Mouse (Mus musculus): ENCODE measurements around the gene Nfx1.
"Not testable (repeated sequence)": the region's sequence is repeated elsewhere in the genome, so short reads cannot be mapped to it uniquely, and the experiment has no call there.

Nfx1 gene

DNA sequence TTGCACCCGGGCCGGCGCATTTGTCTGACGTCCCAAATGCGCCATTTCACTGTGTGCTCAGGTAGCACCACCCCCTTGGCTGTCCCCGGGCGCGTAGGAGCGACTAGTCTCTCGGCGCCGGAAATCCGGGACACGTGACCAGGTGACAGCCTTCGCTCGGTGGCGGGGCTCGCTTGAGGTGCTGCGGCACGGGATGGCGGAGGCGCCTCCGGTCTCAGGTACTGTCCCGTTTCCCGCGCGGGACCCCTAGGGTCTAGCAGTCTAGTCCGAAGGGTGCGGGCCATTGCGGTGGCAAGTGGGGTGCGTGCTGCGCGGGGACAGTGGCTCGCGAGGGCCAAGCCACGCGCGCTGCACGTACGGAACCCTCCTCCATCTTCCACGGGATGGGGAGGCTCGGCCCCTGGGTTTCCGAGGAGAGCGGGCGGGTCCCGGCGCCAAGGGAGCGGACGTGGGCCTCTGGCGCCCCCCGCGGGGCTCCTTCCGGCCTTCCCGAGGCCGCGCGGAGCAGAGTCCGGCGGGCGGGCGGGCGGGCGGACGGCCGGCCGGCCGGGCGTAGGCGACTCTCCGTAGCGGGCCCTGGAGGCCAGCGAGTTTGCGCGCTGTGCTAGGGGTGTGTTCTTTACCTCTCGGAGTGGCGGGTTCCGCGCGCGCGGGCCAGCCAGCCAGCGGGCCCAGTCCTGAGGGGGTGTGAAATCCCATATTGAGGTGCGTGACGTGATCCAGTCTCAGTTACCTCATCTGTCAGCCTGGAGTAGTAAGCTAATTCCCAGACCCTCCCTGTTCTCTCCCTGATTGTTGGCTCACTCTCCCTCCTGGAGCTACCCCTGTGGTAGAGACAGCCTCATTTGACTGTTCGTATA is at the start of gene Nfx1:
Gene Nfx1 (plus strand): TSS at position 65 of the 860 bp plus-strand sequence.
- DNase-seq, result peak; percentile 93

DNA sequence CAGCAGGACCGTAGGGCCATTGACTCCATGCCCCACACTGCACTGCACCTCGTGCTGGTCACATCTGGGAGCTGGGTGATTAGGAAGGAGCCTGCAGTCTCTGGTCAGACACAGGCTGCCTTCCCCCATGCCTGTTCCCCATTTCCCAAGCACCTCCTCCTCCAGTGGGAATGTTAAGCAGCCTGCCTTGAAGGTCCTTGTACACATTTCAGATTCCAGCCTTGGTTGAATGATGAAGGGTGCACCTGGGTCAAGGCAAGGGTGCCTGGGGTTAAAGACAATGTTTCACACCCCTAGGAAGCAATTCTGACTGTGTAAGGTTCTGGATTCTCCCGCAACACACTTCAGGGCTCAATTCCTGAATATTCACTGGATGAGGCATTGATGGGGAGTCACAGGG is 49.4 kb upstream of the Nfx1 start:
- DNase-seq, result no peak

DNA sequence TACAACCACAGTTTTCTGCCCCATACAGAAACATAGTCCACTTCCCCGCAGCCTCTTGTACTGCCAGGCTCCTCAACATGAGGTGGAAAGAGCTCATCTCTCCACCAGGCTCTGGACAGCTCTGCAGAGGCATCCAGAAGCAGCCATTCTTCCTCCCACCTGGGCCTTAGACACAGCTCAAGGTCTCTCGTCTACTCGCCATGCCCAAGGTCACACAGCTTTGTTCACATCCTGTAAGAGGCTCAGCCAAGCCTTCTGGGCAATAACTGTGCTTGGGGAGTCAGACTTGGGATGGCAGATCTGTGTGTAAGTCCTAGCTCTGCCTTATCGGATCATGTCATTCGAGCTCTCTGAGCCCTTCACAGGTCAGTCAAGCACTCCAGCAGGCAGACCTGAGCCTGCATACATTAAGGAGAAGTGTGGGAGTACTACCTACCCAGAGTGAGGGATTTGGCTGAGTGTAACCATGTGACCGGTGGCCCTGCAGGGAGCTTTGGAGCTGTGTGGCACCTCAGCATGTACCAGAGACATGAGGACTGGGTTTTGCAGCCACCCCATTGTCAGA is 47.5 kb upstream of the Nfx1 start:
- no peak for DNase-seq

DNA sequence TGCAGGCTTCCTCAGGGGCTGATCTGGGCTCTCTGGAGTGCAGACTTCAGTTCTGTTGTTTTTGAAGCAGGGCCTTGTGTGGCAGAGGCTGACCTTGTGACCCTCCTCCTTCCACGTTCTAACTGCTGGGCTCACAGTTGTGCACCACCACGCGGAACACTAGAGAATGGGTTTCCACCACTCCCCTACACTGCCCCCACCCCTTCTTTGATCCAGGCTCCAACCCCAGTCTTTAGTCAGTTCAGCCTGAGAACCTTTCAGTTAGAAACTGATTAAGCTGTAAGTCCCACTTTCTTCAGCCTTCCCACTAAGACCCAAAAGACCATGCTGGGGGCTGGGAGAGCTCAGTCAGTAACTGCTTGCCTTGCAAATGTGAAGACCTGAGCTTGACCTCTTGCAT is 45.1 kb upstream of the Nfx1 start:
- DNase-seq, result no peak

DNA sequence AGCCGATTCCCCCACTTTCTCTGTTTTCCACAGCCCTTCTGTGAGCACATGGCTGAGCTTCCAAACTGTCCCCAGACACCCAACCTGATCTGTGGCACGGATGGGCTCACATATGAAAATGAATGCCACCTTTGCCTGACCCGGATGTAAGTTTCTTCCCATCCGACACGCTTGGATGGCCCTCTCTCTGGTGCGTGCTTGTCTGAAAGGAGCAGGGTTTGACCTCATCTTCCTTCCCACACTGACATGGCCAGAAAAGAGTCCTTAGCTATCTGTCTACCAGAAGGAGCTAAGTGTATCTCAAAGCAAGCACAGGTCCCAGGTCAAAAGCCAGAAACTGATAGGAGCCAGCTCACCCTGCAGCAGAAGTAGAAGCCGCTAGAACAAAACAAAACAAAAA is 41.7 kb upstream of the Nfx1 start:
- DNase-seq, result no peak

DNA sequence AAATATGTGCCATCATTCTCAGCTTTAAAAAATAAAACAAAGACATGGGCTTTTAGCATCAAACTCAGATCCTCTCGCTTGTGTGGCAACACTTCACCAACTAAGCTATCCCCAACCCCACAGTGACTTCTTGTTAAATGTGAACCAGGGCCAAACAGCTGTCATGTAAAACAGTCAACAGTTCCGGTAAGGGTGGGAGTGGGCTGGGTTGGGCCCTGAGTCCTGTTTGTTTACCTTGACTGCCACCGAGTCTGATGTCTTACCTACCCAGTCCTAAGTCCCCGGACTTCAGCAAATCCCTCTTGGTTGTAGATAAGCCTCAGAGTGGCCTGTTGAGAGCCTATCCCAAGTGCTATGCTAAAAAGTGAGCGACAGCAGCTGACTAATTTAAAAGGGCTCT is 37.0 kb upstream of the Nfx1 start:
- DNase-seq, result no peak

DNA sequence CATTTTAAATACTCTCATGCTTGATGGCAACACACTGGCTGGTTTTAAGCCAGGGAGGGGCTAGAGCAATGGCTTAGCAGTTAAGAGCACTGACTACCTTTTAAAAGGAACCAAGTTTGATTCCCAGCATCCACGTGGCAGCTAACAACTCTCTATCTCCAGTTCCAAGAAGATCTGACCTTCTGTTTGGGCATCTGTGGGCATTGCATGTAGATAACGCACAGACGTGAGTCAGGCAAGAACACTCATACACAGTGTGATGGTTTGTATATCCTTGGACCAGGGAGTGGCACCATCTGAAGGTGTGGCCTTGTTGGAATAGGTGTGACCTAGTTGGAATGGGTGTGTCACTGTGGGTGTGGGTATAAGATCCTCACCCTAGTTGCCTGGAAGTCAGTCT is 36.3 kb upstream of the Nfx1 start:
- DNase-seq, result not testable (repeated sequence)

DNA sequence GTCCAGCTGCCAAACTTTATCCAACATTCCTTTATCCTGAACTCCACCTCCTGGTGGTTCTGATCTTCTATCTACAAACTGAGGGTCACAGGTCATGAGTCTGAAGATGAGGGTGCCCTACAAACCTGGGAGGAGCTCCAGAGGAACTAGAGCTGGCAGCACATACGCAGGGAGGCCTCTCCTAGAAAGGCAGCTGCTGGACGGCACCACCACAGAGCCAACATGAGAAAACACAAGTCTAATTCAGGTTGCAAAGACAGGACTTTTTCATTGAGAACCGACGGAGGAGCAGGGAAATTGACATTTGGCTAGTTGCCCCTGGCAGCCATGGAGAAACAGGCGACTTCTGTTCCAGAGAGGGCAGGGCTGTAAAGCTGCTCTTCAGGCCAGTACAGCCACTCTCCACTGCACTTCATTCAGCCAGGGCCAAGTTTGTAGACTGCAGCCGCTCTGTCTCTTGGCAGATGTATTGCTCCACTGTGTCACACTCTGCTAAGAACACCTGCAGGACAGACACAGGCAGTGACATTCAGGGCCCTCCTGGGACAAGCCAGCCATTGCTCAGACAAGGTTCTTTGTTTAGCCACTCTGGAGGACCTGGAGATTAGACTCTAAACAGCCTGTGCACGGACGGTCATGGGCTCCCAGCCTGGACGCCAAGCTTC is 34.4 kb upstream of the Nfx1 start:
- DNase-seq, result peak; percentile 56

DNA sequence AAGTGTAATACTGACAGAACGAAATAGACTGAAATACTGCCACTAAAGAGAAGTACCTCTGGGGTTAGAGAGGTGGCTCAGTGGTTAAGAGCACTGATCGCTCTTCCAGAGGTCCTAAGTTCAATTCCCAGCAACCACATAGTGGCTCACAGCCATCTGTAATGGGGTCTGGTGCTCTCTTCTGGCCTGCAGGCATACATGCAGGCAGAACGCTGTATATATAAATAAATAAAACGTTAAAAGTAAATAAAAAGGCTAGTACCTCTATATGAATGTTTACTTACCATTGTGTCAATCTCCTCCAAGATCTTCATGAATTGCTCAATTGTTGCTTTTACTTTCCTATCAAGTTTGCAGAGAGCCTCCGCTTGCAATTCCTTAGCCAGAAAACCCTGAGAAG is 31.9 kb upstream of the Nfx1 start:
- no peak for DNase-seq

DNA sequence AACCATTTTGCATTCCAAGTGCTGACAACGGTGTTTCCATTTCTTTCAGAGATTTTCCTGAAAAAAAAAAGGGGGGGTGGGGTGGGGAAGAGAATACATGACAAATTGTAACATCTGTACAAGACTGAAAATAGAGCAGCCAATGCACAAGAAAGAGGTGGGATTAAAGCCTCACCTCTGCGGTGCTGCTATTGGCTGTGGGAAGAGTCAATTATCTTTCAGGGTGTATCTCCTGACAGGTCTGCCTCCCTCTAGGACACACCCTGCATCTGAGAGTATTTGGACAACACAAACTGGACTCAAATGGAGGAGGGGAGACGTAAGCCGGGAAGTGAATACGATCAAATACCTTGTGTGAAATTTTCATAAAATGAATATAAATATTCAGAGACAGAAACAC is 27.1 kb upstream of the Nfx1 start:
- DNase-seq, result no peak

DNA sequence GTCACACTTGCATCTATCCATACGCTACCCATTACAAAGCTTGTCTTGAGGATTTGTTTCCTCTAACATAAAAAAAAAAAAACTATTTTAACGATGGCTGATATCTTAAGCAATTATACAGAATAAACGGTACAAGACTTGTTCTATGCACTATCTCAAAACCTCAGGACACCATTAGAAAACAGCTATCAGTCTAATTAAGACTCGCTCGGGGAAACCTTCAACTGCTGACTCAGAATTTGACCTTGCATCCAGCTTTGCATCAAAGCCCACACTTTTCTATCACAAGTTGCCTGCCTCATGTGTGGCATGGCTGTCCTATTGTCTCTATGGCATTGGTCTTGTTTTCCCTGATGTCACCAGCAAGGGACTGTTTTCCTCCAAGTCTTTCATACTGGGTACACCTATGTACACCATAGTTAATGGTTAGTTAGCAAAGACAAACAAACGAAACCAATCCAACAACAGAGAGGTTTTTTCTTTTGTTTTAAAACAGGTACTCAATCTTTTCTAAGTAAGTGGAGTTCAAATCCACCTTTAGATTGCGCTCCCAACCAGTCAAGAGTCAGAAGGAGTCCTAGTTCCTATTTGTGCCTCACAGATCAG is 24.1 kb upstream of the Nfx1 start:
- no peak for DNase-seq

DNA sequence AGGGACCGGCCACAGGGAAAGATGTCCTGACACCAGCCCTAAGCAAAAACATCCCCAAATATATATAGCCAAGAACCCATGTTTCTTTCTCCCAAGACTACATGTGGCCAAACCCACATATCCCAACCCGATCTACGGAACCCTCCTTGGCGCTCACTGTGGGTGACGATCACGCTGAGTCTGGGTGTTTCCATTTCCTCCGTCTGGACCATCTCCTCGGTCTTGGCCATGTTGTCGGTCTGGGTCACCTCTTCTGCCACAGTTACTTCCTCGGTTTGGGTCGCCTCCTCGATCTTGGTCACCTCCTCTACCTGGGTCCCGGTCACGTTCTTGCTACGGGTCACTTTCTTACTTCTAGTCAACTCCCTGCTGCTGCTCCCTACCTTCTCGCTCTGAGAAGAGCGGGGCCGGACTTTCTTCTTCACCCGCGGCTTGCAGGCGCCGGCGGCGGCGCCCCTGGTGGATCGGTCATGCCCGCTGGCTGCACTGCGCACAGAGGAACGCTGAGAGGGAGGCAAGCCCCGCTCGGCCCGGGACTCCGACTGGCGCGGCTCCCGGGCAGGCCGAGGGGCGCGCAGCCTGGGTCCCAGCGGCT is 23.0 kb upstream of the Nfx1 start:
- DNase-seq, result no peak

DNA sequence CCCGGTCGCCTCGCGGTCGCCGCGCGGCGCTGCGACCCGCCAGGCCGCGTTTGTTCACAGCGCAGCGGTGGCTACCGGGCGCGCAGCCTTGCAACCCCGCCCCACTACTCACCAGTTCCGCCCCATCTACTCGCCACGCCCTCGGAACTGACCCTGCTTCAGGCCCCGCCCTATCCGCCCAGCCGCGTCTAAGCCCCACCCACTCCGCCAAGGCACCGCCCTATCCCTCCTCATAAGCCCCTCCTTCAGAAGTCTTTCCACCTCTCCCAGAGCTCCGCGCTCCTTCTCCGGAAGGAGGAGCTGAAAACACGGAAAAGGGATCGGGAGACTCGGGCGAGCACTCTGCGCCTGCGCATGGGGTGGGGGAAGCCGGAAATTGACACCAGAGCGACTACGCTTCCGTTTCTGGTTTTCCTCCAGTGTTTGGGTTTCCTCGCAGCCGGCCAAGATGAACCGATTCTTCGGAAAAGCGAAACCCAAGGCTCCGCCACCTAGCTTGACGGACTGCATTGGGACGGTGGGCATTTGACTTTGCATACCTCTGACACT is 22.5 kb upstream of the Nfx1 start, which contains the start of the genes Bag1 and Chmp5:
Gene Bag1 (minus strand): TSS at position 135 of the 549 bp plus-strand sequence.
Gene Chmp5 (plus strand): TSS at position 248 of the 549 bp plus-strand sequence.
- DNase-seq, result peak; percentile 97

DNA sequence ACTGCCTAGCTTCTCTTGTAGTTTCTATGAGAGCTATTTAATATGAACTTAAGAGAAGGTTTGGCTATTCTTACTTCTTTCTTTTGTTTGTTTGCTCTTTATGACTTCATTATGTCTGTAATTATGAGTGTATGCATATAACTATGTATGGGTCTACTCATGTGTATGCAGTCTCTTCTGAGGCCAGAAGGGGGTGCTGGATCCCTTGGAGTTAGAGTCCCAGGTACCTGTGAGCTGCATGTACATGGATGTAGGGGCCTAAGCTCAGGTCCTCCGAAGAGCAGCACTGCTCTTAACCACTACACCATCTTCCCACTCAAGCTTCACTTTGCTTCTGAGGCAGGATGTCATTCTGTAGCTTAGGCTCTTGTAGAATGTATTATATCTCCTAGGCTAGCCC is 17.2 kb upstream of the Nfx1 start:
- DNase-seq, result no peak

DNA sequence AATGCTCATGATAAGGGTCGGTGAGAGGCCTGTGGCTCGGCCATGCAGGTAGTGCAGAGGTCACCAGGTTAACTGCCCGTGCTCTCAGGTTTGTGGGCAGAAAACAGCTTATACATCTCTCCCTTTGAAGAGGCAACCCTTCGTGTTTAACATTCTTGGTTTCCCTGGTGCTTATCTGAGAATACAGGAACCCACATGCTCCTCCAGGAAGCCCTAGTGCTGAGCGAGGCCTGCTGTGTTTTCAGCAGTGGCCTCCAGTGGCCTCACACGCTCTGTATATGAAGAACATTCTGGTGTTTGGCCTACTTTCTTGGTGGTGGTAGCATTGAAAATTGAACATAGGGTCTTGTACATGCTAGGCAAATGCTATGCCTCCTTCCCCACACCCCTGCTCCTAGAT is 14.8 kb upstream of the Nfx1 start:
- DNase-seq, result no peak

DNA sequence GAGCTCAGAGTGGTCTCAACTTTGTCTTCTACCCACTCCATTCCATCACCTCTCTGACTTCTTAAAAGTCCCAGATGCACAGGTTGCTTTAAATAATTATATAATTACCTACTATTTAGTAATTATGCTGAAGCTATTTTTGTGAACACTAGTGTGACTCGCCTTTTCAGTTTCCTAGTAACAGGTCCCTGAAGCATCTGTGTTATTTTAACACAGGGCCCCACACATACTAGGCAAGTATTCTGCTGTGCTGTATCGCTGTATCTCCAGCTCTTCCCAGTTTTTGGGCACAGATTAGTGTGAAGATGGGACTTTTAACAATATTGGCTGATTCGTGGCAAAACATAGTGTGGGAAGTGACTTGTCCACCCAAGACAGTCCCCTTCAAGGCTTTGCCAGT is 7.2 kb upstream of the Nfx1 start:
- no peak for DNase-seq

DNA sequence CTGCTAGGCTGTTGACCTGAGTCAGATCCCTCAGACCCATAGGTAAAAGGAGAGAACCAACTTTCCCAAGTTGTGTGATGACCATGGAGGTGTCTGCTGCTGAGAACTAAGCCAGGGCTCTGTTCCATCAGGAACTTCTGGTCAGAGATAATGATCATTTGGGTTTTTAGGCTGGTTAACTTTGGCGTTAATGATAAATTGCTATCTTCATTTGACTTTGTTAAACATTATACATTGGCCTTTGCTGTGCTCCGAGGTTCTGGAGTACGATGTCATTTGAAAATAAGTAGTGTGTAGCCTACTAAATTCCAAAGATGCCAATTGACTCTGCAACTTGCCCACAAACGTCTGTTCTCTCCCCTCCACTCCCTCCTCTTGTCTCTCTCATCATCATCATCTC is 1.5 kb upstream of the Nfx1 start:
- no peak for DNase-seq

DNA sequence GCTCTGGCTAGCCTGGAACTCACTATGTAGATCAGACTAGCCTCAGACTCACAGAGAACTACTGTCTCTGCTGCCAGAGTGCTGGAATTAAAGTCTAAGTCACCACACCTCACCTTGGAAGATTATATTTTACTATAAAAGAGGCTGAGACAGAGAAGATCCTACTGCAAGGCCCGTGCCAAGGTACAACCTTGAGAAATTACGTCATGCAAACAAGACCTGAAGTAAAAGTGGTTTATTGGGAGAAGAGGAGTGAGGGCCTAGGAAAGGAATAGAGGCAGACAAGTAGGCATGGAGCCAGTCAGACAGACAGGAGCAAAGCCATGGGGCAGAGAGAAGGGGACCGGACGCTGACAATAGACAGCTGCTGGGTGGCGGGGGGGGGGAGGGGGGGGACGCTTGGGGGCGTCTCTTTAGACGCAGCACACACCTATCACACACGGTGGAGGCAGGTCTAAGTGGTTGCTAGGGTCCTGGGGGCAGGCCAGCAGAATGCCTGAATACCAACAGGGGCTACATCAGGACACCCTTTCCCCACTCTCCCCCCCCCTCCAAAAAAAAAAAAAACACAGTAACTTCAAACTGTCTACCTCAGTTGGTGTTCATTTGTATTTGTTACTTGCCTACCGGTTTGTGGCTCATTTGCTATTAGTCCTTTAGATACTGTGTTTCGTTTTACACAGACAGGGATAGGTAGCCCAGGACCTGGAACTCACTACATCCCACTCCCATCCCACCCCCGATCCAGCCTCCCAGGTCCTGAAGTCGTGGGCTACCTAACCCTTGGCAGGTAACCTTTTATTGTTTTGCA is 720 bp upstream of the Nfx1 start:
- no peak for DNase-seq

DNA sequence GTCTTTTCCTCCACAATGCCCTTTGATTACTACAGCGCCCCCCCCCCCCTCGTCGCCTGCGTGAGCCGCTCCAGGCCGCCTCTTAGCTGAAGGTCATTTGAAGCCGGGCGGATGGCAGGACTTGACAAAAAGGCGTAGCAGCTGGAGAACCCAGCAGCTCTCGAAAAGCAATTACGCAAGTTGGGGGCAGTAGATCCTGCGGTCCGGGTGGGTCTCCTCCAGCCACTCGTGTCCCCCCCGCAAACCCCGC is 189 bp upstream of the Nfx1 start:
- no peak for DNase-seq

DNA sequence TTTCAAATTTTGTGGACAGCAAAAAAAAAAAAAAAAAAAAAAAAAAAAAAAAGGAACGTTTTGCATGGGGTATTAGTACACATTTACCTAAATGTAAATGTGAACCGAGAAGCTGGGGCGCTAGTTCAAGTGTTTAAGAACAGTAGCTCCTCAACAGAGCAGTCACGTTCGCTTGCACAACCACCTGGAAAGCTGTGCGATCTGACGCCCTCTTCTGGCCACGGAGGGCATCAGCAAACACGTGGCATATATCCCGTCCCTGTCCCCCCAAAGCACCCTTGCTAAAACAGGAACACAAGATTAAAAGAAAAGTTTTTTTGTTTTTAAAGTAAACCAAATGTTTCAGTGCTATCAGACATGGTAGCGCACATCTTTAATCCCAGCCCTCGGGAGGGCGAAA is 1.0 kb downstream of the Nfx1 start:
- peak; percentile 50 for DNase-seq

DNA sequence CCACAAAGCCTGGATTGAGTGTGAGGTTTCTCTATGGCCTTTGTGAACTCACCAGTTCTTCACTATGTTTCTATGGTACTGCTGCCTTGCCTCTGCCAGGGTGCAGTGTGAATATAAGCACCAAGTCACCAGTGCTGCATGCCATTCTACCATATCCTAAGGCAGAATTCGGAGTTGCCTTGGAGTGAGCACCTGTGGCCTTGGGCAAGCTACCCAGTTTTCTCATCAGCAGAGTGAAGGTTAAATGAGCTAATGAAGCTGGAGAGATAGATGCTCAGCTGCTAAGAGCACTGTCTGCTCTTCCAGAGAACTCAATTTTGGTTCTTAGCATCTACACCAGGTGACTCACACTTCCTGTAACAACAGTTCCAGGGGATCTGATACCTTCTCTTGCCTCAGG is 3.3 kb downstream of the Nfx1 start:
- no peak for DNase-seq

DNA sequence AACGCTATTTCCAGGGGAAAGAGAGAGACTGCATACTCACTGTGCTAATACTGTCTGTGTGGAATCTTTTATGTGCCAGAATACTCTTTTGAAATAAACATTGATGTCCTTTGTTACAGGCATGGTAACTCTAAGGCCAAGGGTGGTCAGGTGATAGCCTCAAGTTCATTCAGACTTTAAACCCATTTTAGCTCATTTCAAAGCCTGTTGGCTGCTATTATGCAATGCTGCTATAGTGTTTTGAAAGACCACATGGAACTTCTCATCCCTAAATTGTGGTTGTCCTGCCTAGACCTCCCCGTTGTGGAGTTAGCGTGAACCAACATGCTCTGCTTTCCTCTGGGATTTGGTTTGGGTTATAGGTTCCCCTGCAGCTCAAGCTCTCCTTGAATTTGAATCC is 5.0 kb downstream of the Nfx1 start:
- DNase-seq, result no peak

Measured in right cerebral cortex, postnatal 4 days (tissue).